Comparison of ENCODE assay signal across 8 mouse cellular contexts in the genomic region with DNA sequence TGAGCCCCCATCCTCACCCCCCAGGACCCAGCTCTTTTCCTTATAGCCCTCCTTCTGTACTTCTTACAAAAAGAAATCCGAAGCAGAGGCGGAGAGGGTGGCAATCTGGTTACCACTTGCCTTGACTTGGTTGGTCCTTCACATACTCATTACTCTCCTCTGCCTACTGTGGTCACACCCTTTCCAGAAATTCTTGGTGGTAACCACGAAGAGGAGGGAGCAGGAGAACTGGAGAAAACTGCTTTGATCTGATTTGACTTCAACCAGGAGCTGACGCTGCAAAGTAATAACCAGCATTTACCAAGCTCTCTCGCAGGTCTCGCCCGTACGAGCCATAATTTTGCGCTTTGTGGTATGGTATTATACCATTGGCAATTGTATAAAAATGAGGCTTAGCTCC. TPM values are rescaled to one million over a fixed set of nuclear protein-coding genes. Genes with fewer than 3 reads are reported as not detected.
DNase-seq lines count a peak whose midpoint lies in the region; ATAC-seq and TF ChIP-seq lines count a peak whose summit lies in the region.

No protein-coding gene starts in this region.

- peak overlapping the region; percentile 75 for H3K4me2 ChIP-seq in heart, embryonic 13.5 days
- peak overlapping the region; percentile 93 for H3K4me2 ChIP-seq in forebrain, embryonic 13.5 days
- peak overlapping the region; percentile 100 for H3K4me2 ChIP-seq in liver, embryonic 16.5 days (ENCODE audit: low read depth, low read length)

- peaks cover 51% of the 10 kb centered on the region for H3K36me3 ChIP-seq in heart, embryonic 13.5 days
- peaks cover 24% of the 10 kb centered on the region for H3K36me3 ChIP-seq in ES-Bruce4 (ENCODE audit: control insufficient read depth, insufficient read depth, low read length, poor library complexity, severe bottlenecking)
- peaks cover 37% of the 10 kb centered on the region for H3K36me3 ChIP-seq in forebrain, embryonic 13.5 days (ENCODE audit: poor library complexity, severe bottlenecking)
- H3K36me3 ChIP-seq in liver, embryonic 16.5 days (ENCODE audit: control insufficient read depth, insufficient read depth): peaks cover 5% of the 10 kb centered on the region

- H3K9me3 ChIP-seq in heart, embryonic 13.5 days: no peaks in the 10 kb centered on the region
- no peaks in the 10 kb centered on the region for H3K9me3 ChIP-seq in ES-Bruce4 (replicated peaks; ENCODE audit: control insufficient read depth, insufficient read depth, low read length, poor library complexity, severe bottlenecking)
- no peaks in the 10 kb centered on the region for H3K9me3 ChIP-seq in forebrain, embryonic 13.5 days (replicated peaks)
- H3K9me3 ChIP-seq in liver, embryonic 16.5 days (replicated peaks; ENCODE audit: control insufficient read depth, low read length): no peaks in the 10 kb centered on the region

- peak overlapping the region; percentile 90 for H3K9ac ChIP-seq in heart, embryonic 13.5 days
- peak overlapping the region; percentile 81 for H3K9ac ChIP-seq in ES-Bruce4 (ENCODE audit: low read depth, poor library complexity, severe bottlenecking)
- H3K9ac ChIP-seq in forebrain, embryonic 13.5 days: peak overlapping the region; percentile 88
- peak overlapping the region; percentile 89 for H3K9ac ChIP-seq in liver, embryonic 16.5 days (ENCODE audit: low read depth, low read length)

- H3K4me1 ChIP-seq in heart, embryonic 13.5 days: peaks cover 17% of the 10 kb centered on the region
- peaks cover 6% of the 10 kb centered on the region for H3K4me1 ChIP-seq in ES-Bruce4 (ENCODE audit: control insufficient read depth, insufficient read depth, low read length)
- H3K4me1 ChIP-seq in forebrain, embryonic 13.5 days: peaks cover 18% of the 10 kb centered on the region
- H3K4me1 ChIP-seq in liver, embryonic 16.5 days (ENCODE audit: control insufficient read depth, low read depth, low read length): peaks cover 19% of the 10 kb centered on the region

- TF ChIP-seq EP300 in ES-Bruce4 (IDR thresholded peaks at IDR 0.05; ENCODE audit: insufficient read depth, low read depth, low read length): no peak

- peak overlapping the region; percentile 92 for H3K27ac ChIP-seq in heart, embryonic 13.5 days (replicated peaks)
- H3K27ac ChIP-seq in ES-Bruce4 (ENCODE audit: insufficient read depth, low read length): 0 out of 2 replicates have a peak overlapping the region, but pooled peaks have one; percentile 0
- H3K27ac ChIP-seq in forebrain, embryonic 13.5 days: no peak overlapping the region; the same call in 1 of the 2 replicates
- H3K27ac ChIP-seq in liver, embryonic 16.5 days (ENCODE audit: low read length): peak overlapping the region; percentile 77; the same call in 1 of the 2 replicates

- no peak for DNase-seq in heart, adult 9 months (ENCODE audit: low spot score in 2 of 2)
- no peak for DNase-seq in ovary, postnatal 36 days (ENCODE audit: low spot score)
- DNase-seq in right cerebral cortex, postnatal 14 days: no peak
- no peak for DNase-seq in gastrocnemius, postnatal 4 days (ENCODE audit: low spot score in 2 of 2)

- no peak for ATAC-seq in heart, embryonic 13.5 days (ENCODE audit: extremely low read depth, insufficient number of reproducible peaks, low FRiP score, low TSS enrichment)
- ATAC-seq in forebrain, embryonic 13.5 days: no peak
- no peak for ATAC-seq in liver, embryonic 16.5 days (ENCODE audit: low read depth)

- no peak for TF ChIP-seq POLR2A in ES-Bruce4 (IDR thresholded peaks at IDR 0.05; ENCODE audit: insufficient read depth, low read length)

- no peak for TF ChIP-seq CTCF in ES-Bruce4 (IDR thresholded peaks at IDR 0.05; ENCODE audit: low read depth, low read length)

- H3K4me3 ChIP-seq in heart, embryonic 13.5 days: peak overlapping the region; percentile 85
- H3K4me3 ChIP-seq in ES-Bruce4 (ENCODE audit: low read depth, low read length): peak overlapping the region; percentile 88
- H3K4me3 ChIP-seq in forebrain, embryonic 13.5 days: peak overlapping the region; percentile 86
- peak overlapping the region; percentile 80 for H3K4me3 ChIP-seq in liver, embryonic 16.5 days (ENCODE audit: low read depth, low read length)

- 50% methylated on average over 9 of the region's 9 CpGs for WGBS in heart, embryonic 13.5 days
- WGBS in forebrain, embryonic 13.5 days: 59% methylated on average over 9 of the region's 9 CpGs
- 51% methylated on average over 9 of the region's 9 CpGs for WGBS in liver, embryonic 16.5 days (ENCODE audit: insufficient replicate concordance)

- no peaks in the 10 kb centered on the region for H3K27me3 ChIP-seq in heart, embryonic 13.5 days (replicated peaks)
- H3K27me3 ChIP-seq in ES-Bruce4 (ENCODE audit: control insufficient read depth, insufficient read depth, low read length, poor library complexity, severe bottlenecking): no peaks in the 10 kb centered on the region
- H3K27me3 ChIP-seq in forebrain, embryonic 13.5 days: no peaks in the 10 kb centered on the region
- no peaks in the 10 kb centered on the region for H3K27me3 ChIP-seq in liver, embryonic 16.5 days (ENCODE audit: control insufficient read depth, insufficient read depth, low read depth, low read length)

RNA-seq across cellular contexts. Expression of gene Pigw, which starts 0.9 kb away (rescaled TPM):
- 2.9 and 3.1 TPM in 2 replicates for polyA plus RNA-seq in heart, embryonic 13.5 days (2015; fragmentation: Nextera tagmentation; extraction: Ambion mirVana)
- polyA plus RNA-seq in ES-Bruce4 (2011; ENCODE audit: insufficient read depth, insufficient read length, low read depth, missing spikeins): 10.8 and 11.2 TPM in 2 replicates
- 2.3 and 2.9 TPM in 2 replicates for polyA plus RNA-seq in forebrain, embryonic 13.5 days (2015; fragmentation: Nextera tagmentation; extraction: Ambion mirVana)
- polyA plus RNA-seq in liver, embryonic 16.5 days (2015; fragmentation: Nextera tagmentation; extraction: Ambion mirVana): 1.3 and 1.4 TPM in 2 replicates
- total RNA-seq in gastrocnemius, postnatal 4 days (2021): 1 to 10 TPM; 5.6 to 6.4 TPM

RNA-seq across cellular contexts. Expression of gene Myo19, which starts 1.0 kb away (rescaled TPM):
- polyA plus RNA-seq in heart, embryonic 13.5 days (2015; fragmentation: Nextera tagmentation; extraction: Ambion mirVana): 5.7 TPM in 2 replicates
- 19.0 and 19.5 TPM in 2 replicates for polyA plus RNA-seq in ES-Bruce4 (2011; ENCODE audit: insufficient read depth, insufficient read length, low read depth, missing spikeins)
- 5.8 and 6.3 TPM in 2 replicates for polyA plus RNA-seq in forebrain, embryonic 13.5 days (2015; fragmentation: Nextera tagmentation; extraction: Ambion mirVana)
- polyA plus RNA-seq in liver, embryonic 16.5 days (2015; fragmentation: Nextera tagmentation; extraction: Ambion mirVana): 3.0 and 3.3 TPM in 2 replicates
- 1 to 10 TPM; 7.7 to 7.8 TPM for total RNA-seq in gastrocnemius, postnatal 4 days (2021)

RNA-seq across cellular contexts. Expression of gene Ggnbp2, which starts 10.4 kb away (rescaled TPM):
- 41.7 and 49.8 TPM in 2 replicates for polyA plus RNA-seq in heart, embryonic 13.5 days (2015; fragmentation: Nextera tagmentation; extraction: Ambion mirVana)
- polyA plus RNA-seq in ES-Bruce4 (2011; ENCODE audit: insufficient read depth, insufficient read length, low read depth, missing spikeins): 86.0 and 89.8 TPM in 2 replicates
- 66.5 and 68.5 TPM in 2 replicates for polyA plus RNA-seq in forebrain, embryonic 13.5 days (2015; fragmentation: Nextera tagmentation; extraction: Ambion mirVana)
- polyA plus RNA-seq in liver, embryonic 16.5 days (2015; fragmentation: Nextera tagmentation; extraction: Ambion mirVana): 48.4 and 50.3 TPM in 2 replicates
- total RNA-seq in gastrocnemius, postnatal 4 days (2021): 10 to 100 TPM; 57.5 to 63.0 TPM

RNA-seq across cellular contexts. Expression of gene Znhit3, which starts 35.2 kb away (rescaled TPM):
- 38.6 and 46.0 TPM in 2 replicates for polyA plus RNA-seq in heart, embryonic 13.5 days (2015; fragmentation: Nextera tagmentation; extraction: Ambion mirVana)
- polyA plus RNA-seq in ES-Bruce4 (2011; ENCODE audit: insufficient read depth, insufficient read length, low read depth, missing spikeins): 37.0 and 39.6 TPM in 2 replicates
- 75.3 and 76.3 TPM in 2 replicates for polyA plus RNA-seq in forebrain, embryonic 13.5 days (2015; fragmentation: Nextera tagmentation; extraction: Ambion mirVana)
- 27.4 and 32.1 TPM in 2 replicates for polyA plus RNA-seq in liver, embryonic 16.5 days (2015; fragmentation: Nextera tagmentation; extraction: Ambion mirVana)
- 10 to 100 TPM; 12.2 to 14.7 TPM for total RNA-seq in gastrocnemius, postnatal 4 days (2021)

RNA-seq across cellular contexts. Expression of gene Dhrs11, which starts 52.2 kb away (rescaled TPM):
- 31.6 and 34.0 TPM in 2 replicates for polyA plus RNA-seq in heart, embryonic 13.5 days (2015; fragmentation: Nextera tagmentation; extraction: Ambion mirVana)
- 5.0 and 7.0 TPM in 2 replicates for polyA plus RNA-seq in ES-Bruce4 (2011; ENCODE audit: insufficient read depth, insufficient read length, low read depth, missing spikeins)
- 3.6 and 3.8 TPM in 2 replicates for polyA plus RNA-seq in forebrain, embryonic 13.5 days (2015; fragmentation: Nextera tagmentation; extraction: Ambion mirVana)
- polyA plus RNA-seq in liver, embryonic 16.5 days (2015; fragmentation: Nextera tagmentation; extraction: Ambion mirVana): 231 and 247 TPM in 2 replicates
- total RNA-seq in gastrocnemius, postnatal 4 days (2021): 10 to 100 TPM; 13.7 to 16.9 TPM
